Mouse (Mus musculus): ENCODE data around the gene Ripply2.
"Not testable (repeated sequence)": the region's sequence is repeated elsewhere in the genome, so short reads cannot be mapped to it uniquely, and the experiment has no call there.

Gene Ripply2

GRCm38 (mm10) chr9:87015288-87015937, at the start of gene Ripply2:
Ripply2 (plus strand) TSS chr9:87015537.
- no peak for DNase-seq

GRCm38 (mm10) chr9:86972471-86972870, 42.9 kb upstream of the Ripply2 start:
- not testable (repeated sequence) for DNase-seq

- DNase-seq = no peak
These were observed 41.8 kb upstream of the Ripply2 start for GRCm38 (mm10) chr9:86973562-86973961.

- DNase-seq = no peak
These were observed 38.4 kb upstream of the Ripply2 start for GRCm38 (mm10) chr9:86976896-86977295.

GRCm38 (mm10) chr9:86978257-86978907, 37.0 kb upstream of the Ripply2 start:
- no peak for DNase-seq

- DNase-seq = no peak
These were observed 35.3 kb upstream of the Ripply2 start for GRCm38 (mm10) chr9:86980048-86980447.

- DNase-seq = no peak
These were observed 34.4 kb upstream of the Ripply2 start for GRCm38 (mm10) chr9:86980942-86981341.

- DNase-seq = no peak
These were observed 33.8 kb upstream of the Ripply2 start for GRCm38 (mm10) chr9:86981551-86981950.

GRCm38 (mm10) chr9:86984583-86984982, 30.8 kb upstream of the Ripply2 start:
- DNase-seq = no peak

- DNase-seq = no peak
These were observed 30.2 kb upstream of the Ripply2 start for GRCm38 (mm10) chr9:86985105-86985504.

GRCm38 (mm10) chr9:86986703-86987296, 28.5 kb upstream of the Ripply2 start:
- no peak for DNase-seq

- no peak for DNase-seq
These were observed 25.5 kb upstream of the Ripply2 start for GRCm38 (mm10) chr9:86989822-86990221.

GRCm38 (mm10) chr9:86991758-86992157, 23.6 kb upstream of the Ripply2 start:
- no peak for DNase-seq

- no peak for DNase-seq
These were observed 18.2 kb upstream of the Ripply2 start for GRCm38 (mm10) chr9:86997046-86997691.

GRCm38 (mm10) chr9:86999956-87000582, 15.3 kb upstream of the Ripply2 start:
- DNase-seq = no peak

GRCm38 (mm10) chr9:87004701-87005434, 10.5 kb upstream of the Ripply2 start:
- no peak for DNase-seq

GRCm38 (mm10) chr9:87005435-87005779, 9.9 kb upstream of the Ripply2 start:
- no peak for DNase-seq

GRCm38 (mm10) chr9:87008507-87008906, 6.8 kb upstream of the Ripply2 start:
- DNase-seq = no peak

- DNase-seq = no peak
These were observed 6.4 kb upstream of the Ripply2 start for GRCm38 (mm10) chr9:87008919-87009318.

GRCm38 (mm10) chr9:87015938-87016294, 579 bp downstream of the Ripply2 start:
- DNase-seq = no peak

GRCm38 (mm10) chr9:87021778-87022523, 6.6 kb downstream of the Ripply2 start, which contains the start of gene Cyb5r4:
Cyb5r4 (plus strand) TSS chr9:87022014.
- peak; percentile 97 for DNase-seq

- no peak for DNase-seq
These were observed 10.4 kb downstream of the Ripply2 start for GRCm38 (mm10) chr9:87025764-87026163.
